Mouse (Mus musculus) heart, postnatal 14 days (tissue): ENCODE data around the gene Ndufs2. TPM values are rescaled to one million over a fixed set of nuclear protein-coding genes. Genes with fewer than 3 reads are reported as not detected.

Source experiments
- DNase-seq, 2 experiments: peaks; one replicate each; pipeline ENCODE4 v3.0.0; 2021 to 2022
- intact Hi-C: fragments of 180-260 bp; cut with DNase I; formaldehyde crosslinking; loops from one replicate; pipeline ENCODE4 v1.15.1; 2025
- long read RNA-seq, 2 experiments: library from polyadenylated mRNA; stranded (forward); transcript quantifications; one replicate each; pipeline ENCODE4 v2.0.0; 2021
- total RNA-seq, 2 experiments: library from RNA; stranded (reverse); gene quantifications; 2 replicates each; pipeline ENCODE4 v1.2.3; 2021

Gene Ndufs2
- 1,000 to 10,000 TPM; 1,236 to 1,272 TPM for total RNA-seq
- long read RNA-seq, experiment 1, transcript Ndufs2-201 (13 exons, 1,623 nt): major isoform, 1,137 of 1,236 reads
- long read RNA-seq, experiment 1, partial matches to known transcripts: 70 of 1,236 reads
- long read RNA-seq, experiment 1, other reads (novel, unspliced or antisense): 28 of 1,236 reads
- long read RNA-seq, experiment 2, transcript Ndufs2-201 (13 exons, 1,623 nt): major isoform, 863 of 937 reads
- long read RNA-seq, experiment 2, partial matches to known transcripts: 48 of 937 reads
- long read RNA-seq, experiment 2, other reads (novel, unspliced or antisense): 23 of 937 reads

DNA sequence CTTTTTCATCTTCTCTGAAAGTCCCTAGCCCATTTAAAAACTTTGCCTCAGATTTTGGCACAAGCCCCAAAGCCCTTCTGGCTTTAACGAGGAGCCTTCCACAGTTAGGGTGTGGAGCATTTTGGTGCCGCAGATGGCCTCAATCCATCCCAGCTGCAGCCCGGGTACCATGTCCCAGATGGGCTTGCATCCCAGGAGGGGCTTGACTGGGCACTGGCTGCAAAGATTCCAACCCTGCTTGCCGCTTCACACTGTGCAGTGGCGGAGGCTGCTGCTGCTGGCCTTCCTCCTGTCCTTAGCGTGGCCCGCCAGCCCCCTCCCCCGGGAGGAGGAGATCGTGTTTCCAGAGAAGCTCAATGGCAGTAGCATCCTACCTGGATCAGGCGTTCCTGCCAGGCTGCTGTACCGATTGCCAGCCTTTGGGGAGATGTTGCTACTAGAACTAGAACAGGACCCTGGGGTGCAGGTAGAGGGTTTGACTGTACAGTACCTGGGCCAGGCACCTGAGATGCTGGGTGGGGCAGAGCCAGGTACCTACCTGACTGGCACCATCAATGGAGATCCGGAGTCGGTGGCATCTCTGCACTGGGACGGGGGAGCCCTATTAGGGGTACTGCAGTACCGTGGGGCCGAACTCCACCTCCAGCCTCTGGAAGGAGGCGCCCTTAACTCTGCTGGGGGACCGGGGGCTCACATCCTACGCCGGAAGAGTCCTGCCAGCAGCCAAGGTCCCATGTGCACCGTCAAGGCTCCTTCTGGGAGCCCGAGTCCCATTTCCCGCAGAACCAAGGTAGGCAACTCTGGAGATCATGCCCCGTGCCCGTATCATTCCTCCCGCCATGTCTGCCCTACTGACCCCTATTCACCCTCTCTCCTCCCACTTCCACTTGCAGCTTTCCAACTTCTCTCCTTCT lies at the start of gene Ndufs2:
Gene Ndufs2, minus strand, starts transcription at position 709 of the 914 bp plus-strand sequence.
- peak; percentile 42 to 44 for DNase-seq
- intact Hi-C loops: no loop called here

DNA sequence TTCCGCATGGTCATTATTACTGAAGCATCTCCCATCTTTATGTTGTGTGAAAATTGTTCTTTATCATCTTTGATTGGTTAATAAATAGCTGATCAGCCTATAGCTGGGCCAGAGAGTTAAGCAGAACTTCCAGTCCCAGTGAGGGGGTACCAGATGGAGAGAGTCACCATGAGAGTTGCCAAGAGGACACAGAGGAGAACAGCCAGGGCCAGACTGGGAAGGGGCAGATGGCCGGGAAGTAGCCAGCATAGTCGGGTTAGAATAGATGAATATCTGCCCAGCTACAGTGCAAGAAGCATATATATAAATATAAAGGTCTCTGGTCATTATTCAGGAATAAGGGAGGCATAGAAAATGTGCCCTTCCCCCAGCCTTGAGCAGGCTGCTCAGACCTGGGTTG lies 47.0 kb upstream of the Ndufs2 start:
- intact Hi-C loops: no loop called here
- no peak for DNase-seq

DNA sequence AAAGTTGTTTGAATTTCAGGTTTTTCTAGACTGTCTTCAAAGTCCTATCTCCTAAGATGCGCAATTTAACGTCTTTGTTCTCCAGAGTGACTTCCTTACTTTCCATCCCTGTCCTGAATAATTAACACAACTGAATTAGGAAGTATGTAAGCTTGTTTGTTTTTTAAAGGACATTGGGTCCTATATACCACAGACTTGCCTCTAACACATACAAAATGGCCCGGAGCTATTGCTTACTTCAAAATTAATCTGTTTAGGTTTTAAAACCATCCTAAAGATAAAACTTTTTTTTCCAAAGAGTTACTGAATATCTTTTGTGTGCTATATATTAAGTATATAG lies 43.8 kb upstream of the Ndufs2 start:
- intact Hi-C loops: no loop called here
- DNase-seq: no peak

DNA sequence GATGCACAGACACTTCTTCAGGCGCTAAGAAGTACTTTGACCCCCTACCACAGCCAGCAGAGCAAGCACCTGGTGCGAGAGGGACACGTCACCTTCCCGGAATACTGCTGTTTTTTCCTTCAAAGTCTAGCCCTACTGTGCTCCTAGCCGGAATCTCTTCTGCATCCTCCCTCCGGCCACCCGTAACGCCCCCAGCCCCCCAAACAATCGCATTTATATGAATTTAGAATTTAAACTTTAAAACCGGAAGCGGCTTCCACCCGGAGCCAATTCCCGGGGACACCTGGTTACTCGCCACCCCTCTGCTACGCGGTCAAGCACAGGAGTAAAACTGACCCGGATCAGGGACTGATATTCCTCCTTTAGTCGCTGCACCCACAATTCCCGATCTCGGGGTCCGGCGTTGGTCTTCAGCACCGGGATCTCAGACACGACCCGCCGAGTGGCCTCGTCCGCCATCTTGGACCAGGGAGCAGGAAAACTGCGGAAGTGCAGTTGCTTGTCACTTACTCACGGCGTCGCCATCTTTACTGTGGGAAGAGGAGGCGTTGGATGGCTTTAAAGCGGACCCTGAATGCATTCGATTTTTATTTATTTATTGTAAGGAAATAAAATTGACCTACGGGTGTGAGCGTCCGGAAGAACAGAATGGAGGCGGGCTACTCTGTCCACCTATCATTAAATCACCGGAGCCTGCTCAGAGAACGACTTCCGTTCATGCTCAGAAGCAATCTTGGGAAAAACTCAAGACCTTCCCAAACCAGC lies 43.3 kb upstream of the Ndufs2 start, which contains the start of gene Ufc1:
Gene Ufc1, minus strand, starts transcription at position 727 of the 765 bp plus-strand sequence.
- intact Hi-C loops: no loop called here
- DNase-seq: peak; percentile 79 to 81

DNA sequence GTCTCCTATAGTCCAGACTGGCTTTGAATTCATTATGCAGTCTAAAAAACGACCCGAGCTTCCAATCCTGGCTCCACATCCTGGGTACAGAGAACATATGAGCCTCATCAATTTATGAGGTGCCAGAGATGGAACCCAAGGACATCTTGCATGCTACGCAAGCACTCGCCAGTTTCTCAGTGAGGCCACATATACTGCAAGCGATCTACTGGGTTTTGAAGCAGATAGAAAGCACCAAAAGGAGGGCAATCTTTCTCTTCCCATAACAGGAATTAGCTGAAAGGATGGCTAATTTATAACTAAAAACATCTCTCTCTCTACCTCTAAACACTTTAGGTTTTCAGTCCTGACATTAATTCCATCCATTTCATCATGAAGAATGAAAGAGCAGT lies 42.7 kb upstream of the Ndufs2 start:
- no peak for DNase-seq
- intact Hi-C loops: no loop called here

DNA sequence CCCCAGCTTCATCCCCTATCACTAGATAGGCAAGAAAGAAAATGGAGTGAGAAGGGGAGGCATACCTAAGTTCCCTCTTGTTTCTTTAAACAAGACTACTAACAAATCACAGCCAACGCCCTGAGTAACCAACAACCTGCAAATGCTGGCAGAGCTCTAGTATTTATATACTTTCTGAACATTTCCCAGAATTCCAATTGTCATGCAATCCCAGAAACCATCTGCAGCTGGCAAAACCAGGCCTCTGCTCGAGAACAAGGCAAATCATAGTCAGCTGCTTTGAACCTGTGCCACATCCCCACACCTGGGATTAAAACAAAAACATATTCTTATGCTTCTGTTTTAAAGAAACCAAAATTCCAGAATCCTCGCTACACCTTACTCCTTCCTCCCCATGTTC lies 42.2 kb upstream of the Ndufs2 start:
- intact Hi-C loops: no loop called here
- DNase-seq: no peak

DNA sequence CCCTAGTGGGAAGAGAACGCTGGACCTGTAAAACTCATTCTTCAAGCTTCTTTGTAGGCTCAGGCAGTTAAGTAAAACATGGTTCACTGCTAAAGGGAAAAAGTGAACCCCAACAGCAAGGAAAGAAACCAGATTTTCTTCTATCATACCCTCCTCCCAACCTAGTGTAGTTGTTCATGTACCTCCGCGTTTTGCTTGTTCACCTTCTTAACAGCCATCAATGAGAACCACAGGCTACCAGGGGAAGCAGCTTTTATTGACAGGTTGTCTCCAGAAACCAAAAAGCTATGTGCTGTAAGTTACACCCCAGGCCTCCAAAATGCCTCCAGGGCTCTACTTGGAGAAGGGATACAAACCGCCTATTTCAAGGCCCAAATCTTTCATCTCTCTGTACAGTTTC lies 37.1 kb upstream of the Ndufs2 start:
- intact Hi-C loops: no loop called here
- DNase-seq: no peak

DNA sequence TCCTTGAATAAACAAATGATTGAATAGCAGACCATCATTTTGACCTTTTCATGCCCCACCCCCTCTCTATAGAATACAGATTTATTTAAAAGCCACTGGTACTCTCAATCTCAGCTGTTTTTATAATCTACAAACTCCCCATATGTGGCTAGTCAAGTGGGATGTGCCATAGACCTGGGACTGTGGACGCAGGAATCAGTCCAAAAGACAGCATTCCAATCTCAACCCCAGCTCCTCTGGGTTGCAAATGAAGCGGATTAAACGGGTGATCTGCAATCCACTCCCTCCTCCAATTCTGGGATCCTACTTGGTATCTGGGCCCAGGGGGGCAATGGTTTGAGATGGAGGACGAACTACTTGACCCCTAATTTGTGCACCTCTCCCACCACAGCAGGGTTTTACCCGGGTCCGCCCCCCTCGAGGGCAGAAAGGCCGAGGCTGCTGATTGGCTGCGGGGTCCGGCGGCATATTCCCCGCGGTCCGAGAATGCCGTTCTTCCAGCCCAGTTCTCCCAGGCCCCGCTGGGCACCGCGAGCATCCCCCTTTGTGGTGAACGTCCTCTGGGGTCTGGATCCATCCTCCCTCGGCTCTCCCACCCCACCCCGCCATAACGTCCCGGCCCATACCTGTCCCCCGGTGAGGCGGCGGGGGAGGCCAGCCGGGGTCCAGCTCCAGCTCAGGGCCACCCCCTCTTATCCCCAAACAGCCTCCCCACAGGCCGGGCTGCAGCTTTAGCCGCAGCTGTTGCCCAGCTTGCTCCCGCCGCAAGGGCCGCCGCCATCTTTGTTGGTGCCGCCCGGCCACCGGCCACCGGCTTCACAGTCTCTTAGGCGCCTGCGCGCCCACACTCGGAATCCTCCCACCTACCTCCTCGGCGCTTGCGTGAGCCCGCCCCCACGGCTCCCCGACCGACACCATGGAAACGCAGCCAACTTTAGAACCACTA lies 36.2 kb upstream of the Ndufs2 start, which contains the start of gene Usp21:
Gene Usp21, minus strand, starts transcription at position 856 of the 946 bp plus-strand sequence.
- DNase-seq: peak; percentile 95 to 97

DNA sequence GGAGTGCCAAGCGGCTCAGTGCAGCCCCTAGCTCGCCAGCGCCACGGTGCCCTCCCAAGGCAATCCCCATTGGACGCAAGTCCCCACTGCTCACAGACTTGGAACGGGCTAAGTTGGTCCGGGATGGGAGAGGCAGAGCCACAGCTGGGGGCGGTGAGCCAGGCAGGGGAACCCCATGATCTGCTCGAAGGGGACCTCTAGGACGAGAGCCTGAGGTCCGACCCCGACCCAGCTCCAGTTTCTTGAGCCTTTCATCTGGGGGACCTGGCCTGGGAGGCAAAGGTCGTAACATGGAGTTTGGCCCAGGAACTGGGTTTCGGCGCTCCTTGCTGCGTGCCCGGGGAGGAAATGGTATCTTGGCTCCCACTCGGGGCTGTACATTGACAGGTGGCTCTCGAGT lies 35.3 kb upstream of the Ndufs2 start:
- no peak for DNase-seq
- intact Hi-C loops: no loop called here

More for the DNA sequence above, 36.2 kb upstream of the Ndufs2 start, which contains the start of gene Usp21:
- intact Hi-C loops: no loop called here

DNA sequence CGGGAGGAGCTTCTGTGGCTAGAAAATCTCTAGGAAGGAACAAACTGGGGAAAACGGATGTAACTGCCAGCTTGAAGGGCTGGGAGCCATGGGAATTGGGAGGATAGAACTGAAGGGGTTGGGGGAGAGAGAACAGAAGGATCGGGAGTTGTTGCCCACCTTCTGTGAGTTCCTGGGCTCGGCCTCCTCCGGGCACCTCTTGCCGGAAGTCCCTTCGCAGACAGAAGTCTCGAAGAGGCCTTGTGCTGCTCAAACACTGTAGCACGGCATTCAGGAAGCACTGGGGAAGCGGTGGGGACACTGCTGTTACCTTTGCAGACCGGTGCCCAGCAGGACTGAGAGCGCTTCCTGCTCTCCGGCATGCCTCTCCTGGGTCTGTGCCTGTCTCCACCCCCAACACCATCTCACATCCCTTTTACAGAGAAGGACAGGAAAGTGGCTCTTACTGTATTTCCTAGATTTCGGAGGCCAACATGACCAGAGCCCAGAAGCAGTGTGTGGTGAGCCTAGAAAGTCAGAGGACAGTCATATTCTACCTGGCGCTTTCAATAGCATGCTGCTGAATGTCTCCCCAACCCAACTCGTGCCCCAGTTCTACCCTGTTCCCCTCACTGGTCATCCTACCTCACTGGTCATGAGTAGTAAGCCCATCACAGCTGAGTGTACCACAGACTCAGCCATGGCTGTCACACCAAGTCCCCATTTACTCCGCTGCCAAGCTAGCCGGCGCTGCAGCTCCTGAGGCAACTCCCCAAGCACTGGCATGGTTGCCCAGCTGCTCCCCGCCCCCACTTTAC lies 34.1 kb upstream of the Ndufs2 start:
- intact Hi-C loops: no loop called here
- no peak for DNase-seq

DNA sequence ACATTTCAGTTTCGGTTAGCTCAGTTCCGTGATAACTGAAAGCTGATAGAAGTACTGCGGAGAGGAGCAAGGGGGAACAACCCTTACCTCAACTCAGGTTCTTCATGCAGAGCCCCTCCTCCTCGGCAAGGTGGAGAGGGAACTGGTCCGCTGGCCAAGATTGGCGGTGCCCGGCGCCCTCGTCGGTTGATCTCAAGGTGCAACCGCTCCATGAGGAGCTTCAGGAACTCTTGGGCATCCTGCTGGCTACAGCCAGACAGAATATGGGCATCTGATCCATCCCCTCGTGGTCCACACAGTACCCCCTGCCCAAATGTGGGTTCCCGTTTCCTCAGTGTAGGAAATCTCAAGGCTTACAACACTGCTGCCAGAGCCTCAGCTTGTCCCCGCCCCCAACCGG lies 33.3 kb upstream of the Ndufs2 start:
- intact Hi-C loops: loop anchor here (5.0 kb wide), 1 partner anchor 42 kb away; no protein-coding TSS in a partner anchor

DNA sequence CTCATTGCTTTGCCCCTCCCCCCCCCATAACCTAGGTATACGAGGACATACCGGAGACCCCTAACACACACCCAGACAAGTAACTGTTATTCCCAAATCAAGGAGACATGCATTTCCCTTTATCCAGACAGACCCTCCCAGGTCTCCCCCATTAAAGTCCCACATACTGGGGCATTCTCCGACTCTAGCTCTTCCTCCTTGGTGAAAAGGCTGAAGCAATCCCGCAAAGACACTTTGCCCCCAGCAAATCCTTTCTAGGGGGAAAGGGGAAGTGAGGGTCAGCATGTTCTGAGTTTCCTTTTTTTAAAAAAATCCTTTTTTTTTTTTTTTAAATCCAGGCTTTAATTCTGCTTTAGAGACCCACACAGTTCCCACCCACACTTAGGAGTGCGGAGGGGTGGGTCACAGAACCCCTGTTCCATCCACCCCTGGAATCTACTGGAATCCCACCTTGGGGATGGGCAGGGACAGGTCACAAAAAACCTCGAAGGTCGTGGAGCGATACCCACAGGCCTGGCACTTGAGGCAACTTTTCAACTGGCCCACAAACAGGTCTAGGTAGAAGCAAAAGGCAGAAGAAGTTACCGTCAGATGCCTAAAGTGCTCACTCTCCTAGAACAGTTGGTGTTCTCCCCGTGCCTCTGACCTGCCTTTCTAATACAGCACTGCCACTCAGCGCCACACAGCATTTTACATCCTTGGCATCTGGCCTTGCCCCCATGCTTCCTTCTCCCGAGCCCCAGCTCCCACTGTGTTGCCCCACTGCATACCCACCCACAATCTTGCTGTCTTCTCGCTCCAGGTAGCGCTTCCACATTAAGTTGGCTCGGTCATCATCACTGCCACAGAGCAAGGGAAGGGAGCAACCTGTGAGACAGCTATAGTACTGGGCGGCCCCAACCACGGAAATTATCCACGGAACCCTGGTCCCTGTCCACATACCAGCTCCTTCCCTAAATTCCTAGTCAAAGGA lies 32.3 kb upstream of the Ndufs2 start:
- no peak for DNase-seq
- intact Hi-C loops: loop anchor here (2.0 to 5.0 kb wide), 2 partner anchors 41 to 59 kb away; partner anchors contain the start of gene Apoa2

More for the DNA sequence above, 33.3 kb upstream of the Ndufs2 start:
- no peak for DNase-seq

DNA sequence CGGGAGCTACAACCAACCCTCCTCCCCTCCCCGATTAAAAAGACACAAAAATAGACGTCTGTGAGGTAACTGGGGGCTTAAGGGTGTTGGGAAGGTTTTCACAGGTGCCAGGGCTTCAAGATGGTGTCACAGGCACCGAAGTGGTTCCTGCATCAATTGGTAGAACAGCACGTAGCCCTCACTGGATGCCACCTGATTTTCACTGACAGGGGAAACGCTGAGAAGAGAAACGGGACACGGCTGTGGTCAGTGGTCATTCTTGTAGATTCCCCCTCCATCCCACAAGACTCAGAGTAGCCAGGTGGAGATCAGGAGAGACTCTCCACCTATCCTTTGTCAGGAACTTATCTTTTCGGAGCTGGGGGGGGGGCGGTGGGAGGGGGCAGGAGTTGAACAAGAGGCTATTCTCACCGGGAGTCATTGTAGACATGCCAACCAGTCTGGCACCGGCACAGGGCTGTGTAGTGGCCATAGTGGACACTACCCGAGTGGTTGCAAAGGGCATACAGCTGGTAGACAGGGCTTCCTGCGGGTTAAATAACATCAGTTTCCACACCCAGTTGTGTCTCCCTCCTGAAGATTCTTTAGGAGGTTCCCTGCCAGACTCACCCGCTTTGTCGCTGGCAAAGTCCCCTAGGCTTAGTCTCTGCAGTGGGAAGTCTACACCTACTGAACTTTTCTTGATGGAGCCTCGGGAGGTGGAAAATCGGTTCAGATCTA lies 31.1 kb upstream of the Ndufs2 start:
- peak in 1 of 2 experiments; percentile 1 for DNase-seq

DNA sequence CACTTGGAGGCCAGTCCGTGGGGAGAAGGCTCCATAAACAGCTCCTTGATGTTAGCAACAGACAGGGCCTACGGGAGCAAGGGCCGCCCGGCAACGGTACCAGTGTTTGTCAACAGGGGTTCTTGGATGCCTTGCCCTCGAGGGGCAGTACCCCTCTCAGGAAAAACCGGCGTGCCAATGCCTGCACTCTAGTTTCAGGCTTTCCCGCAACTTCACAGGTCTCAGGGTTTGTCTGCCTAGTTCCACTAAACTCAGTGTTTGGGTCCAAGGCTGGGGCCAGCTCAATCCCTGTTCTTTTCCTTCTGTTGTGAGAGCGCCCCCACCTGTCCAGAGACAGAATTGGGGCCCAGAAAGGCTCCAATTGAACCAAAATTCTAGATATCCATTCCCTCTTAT lies 30.3 kb upstream of the Ndufs2 start:
- DNase-seq: peak; percentile 85 to 88
- intact Hi-C loops: loop anchor here (5.0 kb wide), 1 partner anchor 39 kb away; no protein-coding TSS in a partner anchor

More for the DNA sequence above, 31.1 kb upstream of the Ndufs2 start:
- intact Hi-C loops: loop anchor here (2.0 to 5.0 kb wide), 2 partner anchors 40 to 57 kb away; partner anchors contain the start of gene Apoa2

DNA sequence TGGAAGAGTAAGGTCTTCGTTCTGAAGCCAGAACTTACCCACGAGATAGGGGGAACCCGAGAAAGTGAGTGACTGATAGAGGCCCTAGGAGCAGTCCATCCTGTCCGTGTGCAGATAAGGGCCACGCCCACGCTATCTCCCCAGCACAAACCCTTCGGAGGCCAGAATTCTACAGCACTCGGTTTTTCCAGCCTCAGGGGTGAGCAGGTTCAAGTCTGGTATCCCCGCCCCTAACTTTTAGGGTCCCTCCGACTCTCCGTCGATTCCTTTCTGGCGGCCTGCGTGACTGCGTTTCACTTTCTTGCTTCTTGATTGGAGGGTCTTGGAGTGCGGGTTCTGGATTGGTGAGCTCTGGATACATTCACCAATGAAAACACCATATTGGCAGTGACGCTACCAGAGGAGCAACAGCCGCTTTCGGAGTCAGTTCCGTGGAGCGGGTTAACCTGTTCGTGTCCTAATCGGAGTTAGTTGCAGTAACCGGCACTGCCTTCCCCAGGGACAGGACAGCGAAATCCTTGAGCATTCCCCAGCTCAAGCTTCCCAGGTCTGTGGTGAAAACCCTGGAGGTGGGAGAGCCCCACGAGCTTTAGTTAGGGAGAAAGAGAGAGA lies 29.8 kb upstream of the Ndufs2 start, which contains the start of gene Ppox:
Gene Ppox, minus strand, starts transcription at position 271 of the 612 bp plus-strand sequence.
- intact Hi-C loops: loop anchor here (5.0 kb wide), 1 partner anchor 39 kb away; no protein-coding TSS in a partner anchor
- peak; percentile 84 to 88 for DNase-seq
